Mouse (Mus musculus) testis, adult 2 months (tissue): ENCODE measurements around the gene Slitrk6. TPM values are rescaled to one million over a fixed set of nuclear protein-coding genes. Genes with fewer than 3 reads are reported as not detected.

Experiments
- H3K27ac ChIP-seq: fragments of 200-500 bp; 2 replicates; pipeline ENCODE4 v1.5.1; 2012; ENCODE audit warnings: low read depth, low read length; ENCODE audit not compliant: control insufficient read depth, insufficient read depth
- H3K27me3 ChIP-seq: fragments of 200-500 bp; 2 replicates; pipeline ENCODE4 v1.6.1; 2012; ENCODE audit warnings: mild to moderate bottlenecking, low read length, moderate library complexity; ENCODE audit not compliant: control insufficient read depth, insufficient read depth
- H3K36me3 ChIP-seq: fragments of 200-500 bp; 2 replicates; pipeline ENCODE4 v1.6.1; 2012; ENCODE audit warnings: mild to moderate bottlenecking, low read length; ENCODE audit not compliant: control insufficient read depth, insufficient read depth
- H3K4me1 ChIP-seq: fragments of 200-500 bp; 2 replicates; pipeline ENCODE4 v1.6.1; 2012; ENCODE audit warnings: low read length; ENCODE audit not compliant: control insufficient read depth, insufficient read depth
- H3K4me3 ChIP-seq: fragments of 200-500 bp; 2 replicates; pipeline ENCODE4 v1.5.1; 2012; ENCODE audit warnings: low read depth, mild to moderate bottlenecking, low read length, moderate library complexity, mixed read lengths; ENCODE audit not compliant: control insufficient read depth
- CTCF ChIP-seq: fragments of 200-500 bp; IDR thresholded peaks from 2 replicates; pipeline ENCODE4 v1.5.1; 2012; ENCODE audit warnings: low read depth, mild to moderate bottlenecking, inconsistent platforms, low read length, moderate library complexity; ENCODE audit not compliant: control insufficient read depth, insufficient read depth, insufficient replicate concordance
- POLR2A ChIP-seq: fragments of 200-500 bp; IDR thresholded peaks from 2 replicates; pipeline ENCODE4 v1.6.1; 2012; ENCODE audit warnings: low read depth, mild to moderate bottlenecking, inconsistent platforms, low read length, moderate library complexity; ENCODE audit not compliant: control insufficient read depth
- polyA plus RNA-seq: library from polyadenylated mRNA; depleted of rRNA; stranded (reverse); fragments of >200 nt; gene quantifications from 2 replicates; pipeline ENCODE4 v1.2.3, GENCODE M21; 2012

The Slitrk6 gene
- polyA plus RNA-seq, 1 experiment, result not detected

- no peaks in the 10 kb centered on the region for H3K36me3 ChIP-seq
- H3K4me1 ChIP-seq, result no peaks in the 10 kb centered on the region
- no peak overlapping the region for H3K4me3 ChIP-seq
- H3K27me3 ChIP-seq, result no peaks in the 10 kb centered on the region
- H3K27ac ChIP-seq, result no peak overlapping the region
- TF ChIP-seq CTCF, result no peak
- no peak for TF ChIP-seq POLR2A
These were observed 26.5 kb downstream of the Slitrk6 start for GRCm38 (mm10) chr14:110728344-110728910.

- H3K4me1 ChIP-seq, result no peaks in the 10 kb centered on the region
- TF ChIP-seq POLR2A, result no peak
- no peak for TF ChIP-seq CTCF
- no peaks in the 10 kb centered on the region for H3K36me3 ChIP-seq
- H3K4me3 ChIP-seq, result no peak overlapping the region
- no peak overlapping the region for H3K27ac ChIP-seq
- H3K27me3 ChIP-seq, result no peaks in the 10 kb centered on the region
These were observed 30.8 kb downstream of the Slitrk6 start for GRCm38 (mm10) chr14:110724026-110724576.
